Mouse (Mus musculus) kidney, postnatal 36 days (tissue): Measurements from ENCODE around the gene Prss16.

Experiments
- DNase-seq, 2 experiments: peaks; one replicate each; pipeline ENCODE4 v3.0.0; 2021 to 2022; ENCODE audit warnings: mixed read lengths in 2 of 2

Prss16 gene

DNA sequence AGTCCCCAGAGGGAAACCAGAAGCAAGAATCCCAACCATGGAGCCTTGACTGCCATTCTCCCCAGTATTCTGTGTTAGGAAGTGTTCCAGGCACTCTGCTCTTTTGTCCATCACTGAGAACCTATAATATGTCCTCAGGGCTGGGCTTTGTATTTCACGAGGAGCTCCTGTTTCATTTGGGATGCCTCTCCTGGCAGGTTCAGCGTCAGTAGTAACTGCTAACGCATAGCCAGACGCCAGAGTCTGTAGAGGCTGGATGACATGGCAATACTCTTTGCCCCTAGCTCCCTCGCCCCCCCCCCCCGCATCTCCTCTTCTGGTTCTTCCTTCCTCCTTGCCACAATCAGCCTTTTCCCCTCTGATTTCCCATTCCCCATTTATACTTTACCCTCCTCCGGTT lies at the start of gene Prss16:
Prss16 (minus strand) TSS at position 101 of the 400 bp plus-strand sequence.
- no peak for DNase-seq

- no peak for DNase-seq
Observed at GRCm38 (mm10) chr13:22053754-22054153, 44.2 kb upstream of the Prss16 start.

DNA sequence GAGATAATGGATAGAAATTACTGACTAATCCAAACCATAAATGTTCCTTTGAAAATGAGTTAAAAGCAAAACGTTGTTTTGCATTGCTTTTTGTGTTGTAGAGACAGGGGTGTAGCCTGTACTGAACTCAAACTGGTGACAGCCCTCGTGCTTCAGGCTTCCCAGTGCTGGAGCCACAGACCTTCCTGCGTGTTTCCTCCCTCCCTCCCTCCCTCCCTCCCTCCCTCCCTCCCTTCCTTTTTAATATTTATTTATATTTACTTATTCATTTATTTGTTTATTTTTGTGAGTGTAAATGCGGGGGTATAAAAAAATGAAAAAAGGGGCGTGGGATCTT lies 41.9 kb upstream of the Prss16 start:
- no peak for DNase-seq

DNA sequence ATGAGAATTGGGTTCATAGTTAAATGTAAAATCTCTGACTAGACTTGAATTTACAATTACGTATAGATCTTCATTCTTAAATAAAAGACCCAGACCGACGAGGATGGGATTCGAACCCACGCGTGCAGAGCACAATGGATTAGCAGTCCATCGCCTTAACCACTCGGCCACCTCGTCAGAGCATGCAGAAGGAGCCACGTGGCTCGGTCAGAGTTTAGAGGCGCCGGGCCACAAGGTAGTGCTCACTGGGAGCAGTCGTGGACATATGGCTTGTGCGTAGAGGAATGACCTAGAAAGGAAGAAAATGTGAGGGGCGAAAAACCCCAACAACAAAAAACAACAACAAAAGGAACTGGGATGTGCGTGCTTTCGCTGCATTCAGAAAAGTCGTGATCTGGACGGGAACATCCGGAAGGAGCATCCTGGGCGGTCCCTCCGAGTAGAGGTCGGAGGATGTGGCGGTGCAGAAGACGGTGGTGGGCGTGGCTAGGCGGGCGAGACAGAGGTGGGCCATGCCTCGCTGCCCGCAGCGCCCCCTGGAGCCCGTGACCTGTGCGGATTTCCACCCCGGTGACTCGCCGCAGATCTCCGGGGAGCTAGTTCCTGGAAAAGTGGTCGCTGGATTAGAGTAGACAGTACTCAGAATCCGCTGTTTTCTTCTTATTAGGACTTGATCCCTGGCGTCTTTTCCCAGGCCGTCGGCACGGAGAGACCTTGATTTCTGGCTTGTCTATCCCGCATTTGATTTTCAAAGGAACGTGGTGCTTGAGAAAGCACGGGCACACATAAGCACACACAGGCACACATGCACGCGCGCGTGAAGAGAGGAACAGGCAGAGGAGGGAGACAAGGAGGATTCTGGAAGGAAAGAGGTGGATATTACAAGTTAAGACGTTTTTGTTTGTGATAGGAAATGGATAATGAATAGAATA lies 41.3 kb upstream of the Prss16 start:
- peak; percentile 89 to 96 for DNase-seq

DNA sequence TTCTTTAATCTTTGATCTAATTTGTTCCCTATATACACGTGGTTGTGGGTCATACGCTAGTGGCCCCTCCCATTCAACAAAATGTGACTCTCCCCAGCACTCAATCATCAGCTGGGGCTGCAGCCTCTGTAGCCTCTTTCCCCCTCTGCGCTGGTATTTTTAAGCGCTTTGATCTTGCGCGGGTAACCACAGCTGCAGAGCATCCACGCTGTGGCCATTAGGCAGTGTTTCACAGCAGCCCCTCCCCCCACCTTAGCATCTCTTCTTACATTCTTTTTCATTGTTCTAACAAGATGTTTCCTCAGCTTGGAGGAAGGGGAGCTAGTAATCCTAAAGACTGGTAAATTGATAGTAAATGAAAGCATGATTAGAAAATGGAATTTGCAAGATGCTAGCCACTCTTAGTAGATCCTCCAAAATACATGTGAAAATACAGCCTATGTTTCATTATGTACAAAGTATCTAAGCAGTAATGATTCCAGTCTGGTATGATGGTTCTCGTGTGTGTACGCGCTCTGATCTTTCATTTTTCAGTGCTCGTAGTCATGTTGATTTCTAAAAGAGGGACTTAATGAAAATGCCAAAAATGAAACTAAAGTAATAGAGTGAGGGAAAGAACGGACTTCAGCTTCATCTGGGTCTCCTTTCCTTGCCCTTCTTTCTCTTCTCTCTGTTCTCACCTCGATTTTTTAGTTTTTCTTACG lies 40.3 kb upstream of the Prss16 start:
- peak in 1 of 2 experiments; percentile 19 for DNase-seq

- DNase-seq, result no peak
Observed at GRCm38 (mm10) chr13:22049041-22049440, 39.5 kb upstream of the Prss16 start.

- no peak for DNase-seq
Observed at GRCm38 (mm10) chr13:22045311-22045710, 35.8 kb upstream of the Prss16 start.

DNA sequence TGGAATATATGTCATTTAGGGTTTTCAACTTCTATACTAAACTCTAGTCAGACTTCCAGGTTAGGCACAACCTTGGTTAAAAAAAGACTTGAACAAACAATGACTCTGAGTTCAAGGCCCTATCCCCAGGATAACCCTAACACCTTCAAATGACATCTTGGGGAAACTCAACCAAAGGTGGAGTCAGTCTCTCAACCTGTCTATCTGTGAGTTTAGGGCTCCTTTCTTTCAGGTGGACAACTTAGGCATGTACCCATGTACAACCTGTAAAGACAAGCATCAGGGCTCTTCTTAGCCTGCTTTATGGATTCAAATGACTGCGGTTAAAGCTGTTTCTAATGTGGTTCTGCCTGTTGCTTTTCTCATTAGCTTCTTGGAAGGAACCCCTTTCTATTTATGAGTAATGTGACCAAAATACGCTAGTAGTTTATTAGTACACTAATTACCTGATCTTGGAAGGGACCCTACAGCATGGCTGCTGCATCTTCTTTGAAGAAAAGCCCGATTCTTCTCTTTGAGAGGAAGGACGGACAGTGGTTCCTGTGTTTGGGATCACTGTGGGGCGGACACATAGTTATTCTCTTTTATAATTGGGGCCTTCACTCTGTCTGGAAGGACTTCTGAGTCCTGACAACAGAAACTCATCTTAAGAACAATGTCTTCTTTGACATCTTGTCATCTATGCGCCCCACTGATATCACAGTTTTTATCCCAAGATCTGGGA lies 35.1 kb upstream of the Prss16 start:
- no peak for DNase-seq

DNA sequence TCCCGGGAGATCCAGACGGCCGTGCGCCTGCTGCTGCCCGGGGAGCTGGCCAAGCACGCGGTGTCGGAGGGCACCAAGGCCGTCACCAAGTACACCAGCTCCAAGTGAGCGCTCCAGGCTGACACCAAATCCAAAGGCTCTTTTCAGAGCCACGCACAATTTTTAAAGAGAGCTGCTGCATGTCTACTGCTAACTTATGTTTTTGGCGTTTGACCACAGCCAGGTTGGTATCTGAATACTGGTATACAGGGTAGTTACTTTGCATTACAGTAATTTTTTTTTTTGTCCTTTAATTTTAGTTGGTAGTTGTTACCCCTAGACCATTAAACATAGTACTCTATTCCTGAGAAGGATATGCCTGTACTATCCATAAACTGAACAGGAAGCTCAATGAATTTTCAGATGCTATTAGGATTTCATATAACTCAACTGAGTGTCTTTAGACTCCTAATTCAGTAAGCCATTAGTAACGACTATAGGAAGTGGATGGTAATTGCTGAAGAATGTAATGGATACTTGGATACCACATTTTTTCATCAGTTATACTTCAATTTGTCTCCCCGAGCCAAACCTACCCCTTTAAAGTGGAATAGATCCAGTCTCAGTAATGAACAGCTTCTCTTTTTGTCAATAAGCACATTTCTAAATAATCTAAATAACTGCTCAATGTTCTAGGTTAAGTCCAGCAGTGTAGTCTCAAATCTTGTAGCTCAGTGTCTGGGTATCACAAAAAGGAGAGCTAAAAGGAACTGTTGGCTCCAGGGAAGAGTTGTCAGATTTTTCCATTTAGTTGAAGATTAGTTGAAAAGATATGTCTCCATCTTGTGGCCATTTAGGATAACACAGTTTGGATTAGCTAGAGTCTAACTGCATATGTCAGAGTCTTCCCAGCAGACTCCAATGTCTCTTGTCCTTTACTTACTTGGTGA lies 34.2 kb upstream of the Prss16 start:
- peak in 1 of 2 experiments; percentile 64 for DNase-seq

DNA sequence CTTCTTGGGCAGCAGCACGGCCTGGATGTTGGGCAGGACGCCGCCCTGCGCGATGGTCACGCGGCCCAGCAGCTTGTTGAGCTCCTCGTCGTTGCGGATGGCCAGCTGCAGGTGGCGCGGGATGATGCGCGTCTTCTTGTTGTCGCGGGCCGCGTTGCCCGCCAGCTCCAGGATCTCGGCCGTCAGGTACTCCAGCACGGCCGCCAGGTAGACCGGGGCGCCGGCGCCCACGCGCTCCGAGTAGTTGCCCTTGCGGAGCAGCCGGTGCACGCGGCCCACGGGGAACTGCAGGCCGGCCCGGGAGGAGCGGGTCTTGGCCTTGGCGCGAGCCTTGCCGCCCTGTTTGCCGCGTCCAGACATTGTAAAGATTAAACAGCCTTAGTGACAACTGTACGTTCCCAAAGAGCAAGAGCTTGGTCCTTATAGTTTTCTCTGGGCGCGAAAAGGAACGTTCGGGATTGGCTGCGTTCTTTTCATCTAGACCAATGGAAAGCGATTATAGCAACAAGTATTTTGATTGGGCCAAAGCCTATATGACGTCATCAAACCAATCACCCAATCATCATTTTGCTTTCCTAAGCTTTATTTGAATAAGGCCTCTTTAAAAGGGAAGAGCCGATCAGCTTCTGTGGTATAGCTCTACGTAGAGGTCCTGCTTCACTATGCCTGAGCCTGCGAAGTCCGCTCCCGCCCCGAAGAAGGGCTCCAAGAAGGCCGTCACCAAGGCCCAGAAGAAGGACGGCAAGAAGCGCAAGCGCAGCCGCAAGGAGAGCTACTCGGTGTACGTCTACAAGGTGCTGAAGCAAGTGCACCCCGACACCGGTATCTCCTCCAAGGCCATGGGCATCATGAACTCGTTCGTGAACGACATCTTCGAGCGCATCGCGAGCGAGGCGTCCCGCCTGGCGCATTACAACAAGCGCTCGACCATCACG lies 33.3 kb upstream of the Prss16 start, which contains the start of the genes Hist1h2ag and Hist1h2bj:
Hist1h2ag (minus strand) TSS at position 377 of the 935 bp plus-strand sequence.
Hist1h2bj (plus strand) TSS at position 647 of the 935 bp plus-strand sequence.
- DNase-seq, result peak; percentile 82 to 96

- no peak for DNase-seq
Observed at GRCm38 (mm10) chr13:22041651-22042567, 32.4 kb upstream of the Prss16 start.

GRCm38 (mm10) chr13:22041142-22041536 lies 31.6 kb upstream of the Prss16 start, which contains the start of gene Hist1h4i:
Gene Hist1h4i, minus strand, starts transcription at chr13:22041362.
- peak; percentile 94 to 96 for DNase-seq

DNA sequence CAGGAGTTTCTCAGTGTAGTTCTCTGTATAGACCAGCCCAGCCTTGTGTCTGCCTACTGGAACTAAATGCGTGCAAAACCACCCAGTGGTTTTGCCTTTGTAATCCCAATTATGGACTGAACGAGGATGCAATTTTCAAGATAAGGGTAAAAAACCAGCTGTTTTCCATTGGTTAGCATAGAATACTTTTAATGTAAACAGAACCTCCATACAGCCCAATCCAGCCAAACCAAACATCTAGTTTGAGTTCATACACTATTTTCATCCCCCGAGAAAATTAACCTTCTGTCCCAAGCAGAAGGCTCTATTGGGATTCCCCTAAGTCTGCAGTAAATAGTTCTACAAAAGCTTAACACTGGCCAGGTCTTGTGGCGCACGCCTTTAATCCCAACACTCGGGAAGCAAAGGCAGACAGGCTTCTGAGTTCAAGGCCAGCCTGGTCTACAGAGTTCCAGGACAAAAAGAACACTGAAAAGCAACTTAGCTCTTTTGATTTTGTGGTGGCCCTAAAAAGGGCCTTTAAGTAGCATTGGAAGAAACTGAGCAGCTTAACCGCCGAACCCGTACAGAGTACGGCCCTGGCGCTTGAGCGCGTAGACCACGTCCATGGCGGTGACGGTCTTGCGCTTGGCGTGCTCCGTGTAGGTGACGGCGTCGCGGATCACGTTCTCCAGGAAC lies 31.1 kb upstream of the Prss16 start:
- no peak for DNase-seq

GRCm38 (mm10) chr13:22039951-22040463 lies 30.5 kb upstream of the Prss16 start:
- DNase-seq, result no peak

- DNase-seq, result no peak
Observed at GRCm38 (mm10) chr13:22039364-22039763, 29.8 kb upstream of the Prss16 start.

DNA sequence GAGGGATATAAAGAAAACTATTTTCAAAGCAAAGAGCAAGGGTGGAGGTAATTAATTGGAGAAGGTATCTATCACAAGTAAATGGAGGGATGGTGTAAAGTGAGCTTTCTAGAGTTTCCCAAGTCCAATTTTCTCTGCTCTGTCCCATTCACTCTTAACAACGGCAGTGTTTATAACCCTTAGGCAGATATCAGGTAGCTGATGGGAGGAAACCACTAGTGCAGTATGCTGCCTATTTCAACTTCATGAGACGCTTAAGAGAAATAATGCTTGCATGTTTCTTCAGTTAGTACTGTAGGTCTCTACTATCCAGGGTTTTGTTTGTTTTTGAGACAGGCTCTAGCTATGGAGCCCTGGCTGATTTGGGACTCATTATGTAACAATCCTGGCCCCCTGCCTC lies 27.9 kb upstream of the Prss16 start:
- DNase-seq, result no peak

GRCm38 (mm10) chr13:22036986-22037385 lies 27.4 kb upstream of the Prss16 start:
- DNase-seq, result no peak

DNA sequence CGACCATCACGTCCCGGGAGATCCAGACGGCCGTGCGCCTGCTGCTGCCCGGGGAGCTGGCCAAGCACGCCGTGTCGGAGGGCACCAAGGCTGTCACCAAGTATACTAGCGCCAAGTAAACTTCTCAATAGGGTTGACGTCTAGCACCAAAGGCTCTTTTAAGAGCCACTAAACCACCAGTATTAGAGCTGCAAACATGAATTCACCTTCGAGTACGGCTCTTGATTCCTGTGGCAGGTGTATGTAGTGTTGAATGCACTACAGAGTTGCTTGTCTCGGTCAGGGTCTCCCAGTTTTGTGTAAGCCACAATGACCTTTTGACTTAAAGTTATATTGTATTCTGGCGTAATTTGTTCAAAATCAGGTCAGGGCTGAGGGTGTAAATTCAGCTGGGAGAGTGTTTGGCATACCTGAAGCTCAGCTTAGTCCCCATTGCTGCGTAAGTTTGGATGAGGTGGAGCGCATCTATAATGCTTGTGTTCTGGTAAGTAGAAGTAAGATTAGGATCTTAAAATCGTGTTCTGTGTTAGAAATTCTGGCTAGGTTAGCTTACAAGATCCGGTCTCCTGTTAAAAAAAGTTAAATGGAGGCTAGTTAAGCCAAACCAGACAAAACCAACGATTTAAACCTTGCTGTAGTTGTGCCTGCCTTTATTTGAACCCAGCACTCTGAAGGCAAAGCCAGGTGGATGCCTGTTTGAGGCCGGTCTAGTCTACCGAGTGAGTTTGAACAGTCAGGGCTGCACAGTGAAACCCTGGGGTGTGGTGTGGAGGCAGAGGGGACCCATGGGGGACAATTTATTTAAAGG lies 26.8 kb upstream of the Prss16 start:
- DNase-seq, result no peak
